Mouse (Mus musculus) layer of hippocampus, postnatal 36 days (tissue): ENCODE results near the gene Stx1b. TPM values are rescaled to one million over a fixed set of nuclear protein-coding genes. Genes with fewer than 3 reads are reported as not detected.

Experiments
- total RNA-seq, 2 experiments: library from RNA; stranded (reverse); gene quantifications; 2 replicates each; pipeline ENCODE4 v1.2.3; 2021

The Stx1b gene
- total RNA-seq, 2 experiments from 2014 or later: 342 to 346 TPM

Other genes with a start within 250 kb of the Stx1b start
- 1 to 10 TPM; 8.4 to 8.6 TPM for gene Ccdc189, start 236.0 kb downstream of the Stx1b start, total RNA-seq
- 10 to 100 TPM; 64.2 to 66.7 TPM for gene Rnf40, start 235.8 kb downstream of the Stx1b start, total RNA-seq
- 10 to 100 TPM; 23.9 to 24.2 TPM for gene Zfp629, start 208.8 kb downstream of the Stx1b start, total RNA-seq
- 10 to 100 TPM; 23.1 to 25.8 TPM for gene Bcl7c, start 115.6 kb downstream of the Stx1b start, total RNA-seq
- 1 to 10 TPM; 2.1 to 2.4 TPM for gene Ctf1, start 111.8 kb downstream of the Stx1b start, total RNA-seq
- not detected for gene Ctf2, start 92.4 kb downstream of the Stx1b start, total RNA-seq
- 10 to 100 TPM; 63.5 to 65.2 TPM for gene Fbxl19, start 80.0 kb downstream of the Stx1b start, total RNA-seq
- gene Orai3, start 54.7 kb downstream of the Stx1b start, total RNA-seq: 10 to 100 TPM; 31.1 to 32.6 TPM
- gene Setd1a, start 47.9 kb downstream of the Stx1b start, total RNA-seq: 10 to 100 TPM; 46.2 to 46.9 TPM
- gene Gm49388, start 38.9 kb downstream of the Stx1b start, total RNA-seq: 1 to 10 TPM; 2.4 to 2.9 TPM
- 1 to 10 TPM; 8.3 to 8.6 TPM for gene Hsd3b7, start 23.9 kb downstream of the Stx1b start, total RNA-seq
- 10 to 100 TPM; 64.3 to 64.7 TPM for gene Stx4a, start 255 bp downstream of the Stx1b start, total RNA-seq
- 10 to 100 TPM; 33.2 to 36.3 TPM for gene Zfp646, start 51.7 kb upstream of the Stx1b start, total RNA-seq
- gene Zfp668, start 52.3 kb upstream of the Stx1b start, total RNA-seq: 10 to 100 TPM; 24.5 to 25.5 TPM
- gene Prss53, start 66.4 kb upstream of the Stx1b start, total RNA-seq: 1 to 10 TPM; 3.7 to 4.0 TPM
- gene Gm21974, start 70.9 kb upstream of the Stx1b start, total RNA-seq: not detected
- 10 to 100 TPM; 24.0 to 25.0 TPM for gene Vkorc1, start 71.1 kb upstream of the Stx1b start, total RNA-seq
- gene Bckdk, start 79.5 kb upstream of the Stx1b start, total RNA-seq: 10 to 100 TPM; 35.7 to 41.6 TPM
- gene Kat8, start 88.0 kb upstream of the Stx1b start, total RNA-seq: 10 to 100 TPM; 33.8 to 36.2 TPM
- gene Prss8, start 105.6 kb upstream of the Stx1b start, total RNA-seq: under 1 TPM; 0.68 to 0.80 TPM
- 10 to 100 TPM; 11.0 to 11.6 TPM for gene Prss36, start 122.2 kb upstream of the Stx1b start, total RNA-seq
- gene Fus, start 142.9 kb upstream of the Stx1b start, total RNA-seq: 100 to 1,000 TPM; 301 to 325 TPM
- 1 to 10 TPM; 1.9 to 2.4 TPM for gene Pycard, start 169.3 kb upstream of the Stx1b start, total RNA-seq
- under 1 TPM; 0.42 to 0.56 TPM for gene Trim72, start 179.4 kb upstream of the Stx1b start, total RNA-seq
- gene Itgam, start 238.1 kb upstream of the Stx1b start, total RNA-seq: 10 to 100 TPM in 1 of 2 experiments, 1 to 10 TPM in 1; 9.1 to 12.0 TPM
- not detected for gene Gm49368, start 238.1 kb upstream of the Stx1b start, total RNA-seq